Comparison of ENCODE assay signal across 8 mouse cellular contexts in the genomic region with DNA sequence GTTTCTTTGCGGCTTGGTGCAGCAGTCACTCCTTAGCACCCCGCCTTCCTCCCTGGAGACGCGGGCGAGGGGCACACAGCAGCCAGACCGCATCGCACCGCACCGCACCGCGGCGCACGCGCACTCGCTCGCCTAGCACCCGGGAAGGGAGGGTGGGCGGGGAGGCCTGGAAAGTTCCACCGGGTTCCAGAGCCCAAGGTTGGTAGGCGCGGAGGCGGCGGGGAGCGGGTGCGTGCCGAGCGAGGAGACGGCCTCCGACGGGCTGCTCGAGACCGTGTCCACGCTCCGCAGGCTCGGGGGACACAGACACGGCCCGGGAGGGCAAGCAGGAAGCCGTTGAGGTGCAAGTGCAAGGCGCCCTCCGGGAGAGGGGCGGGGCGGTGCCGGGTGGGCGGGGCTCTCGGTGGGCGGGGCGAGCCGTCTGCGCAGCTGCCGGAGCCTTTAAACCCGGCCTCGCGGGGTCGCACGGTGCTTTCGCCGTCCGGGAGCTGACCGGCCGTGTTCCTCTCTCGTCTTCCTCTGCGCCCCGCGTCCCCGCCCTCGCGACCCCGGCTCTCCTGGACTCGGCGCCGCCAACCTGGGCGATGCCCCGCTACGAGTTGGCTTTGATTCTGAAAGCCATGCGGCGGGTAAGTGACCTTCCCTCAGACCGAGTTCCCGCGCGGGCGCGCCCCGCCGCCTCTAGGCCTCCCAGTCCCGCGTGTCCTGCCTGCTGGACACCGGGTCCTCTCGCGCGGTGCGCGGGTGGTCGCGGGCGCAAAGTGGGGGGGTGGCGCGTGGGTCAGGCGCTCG. TPM values are rescaled to one million over a fixed set of nuclear protein-coding genes. Genes with fewer than 3 reads are reported as not detected.
DNase-seq lines count a peak whose midpoint lies in the region; ATAC-seq and TF ChIP-seq lines count a peak whose summit lies in the region.

Gene Mrps6, plus strand, starts transcription at position 419 of the 792 bp plus-strand sequence.
Gene Gm49711, plus strand, starts transcription at position 465 of the 792 bp plus-strand sequence.
Gene Slc5a3, plus strand, starts transcription at position 471 of the 792 bp plus-strand sequence.

- H3K4me1 ChIP-seq in embryonic facial prominence, embryonic 13.5 days: peaks cover 21% of the 10 kb centered on the region
- peaks cover 9% of the 10 kb centered on the region; the same call in 1 of the 2 replicates for H3K4me1 ChIP-seq in kidney, adult 2 months (ENCODE audit: control insufficient read depth, insufficient read depth, low read length)
- peaks cover 24% of the 10 kb centered on the region for H3K4me1 ChIP-seq in limb, embryonic 12.5 days (replicated peaks)
- peaks cover 21% of the 10 kb centered on the region for H3K4me1 ChIP-seq in midbrain, embryonic 14.5 days (ENCODE audit: control insufficient read depth, insufficient read depth, low read length)

- TF ChIP-seq CTCF in kidney, adult 2 months (conservative IDR thresholded peaks at IDR 0.05; ENCODE audit: insufficient read depth, insufficient read length, low read depth, low read length): 0 out of 2 replicates have a peak, but pooled peaks have one; percentile 1

- peak within 1 kb of the TSS; percentile 80 for H3K4me2 ChIP-seq in embryonic facial prominence, embryonic 13.5 days
- peak within 1 kb of the TSS; percentile 84 for H3K4me2 ChIP-seq in limb, embryonic 12.5 days
- H3K4me2 ChIP-seq in midbrain, embryonic 14.5 days (ENCODE audit: low read length): peak within 1 kb of the TSS; percentile 84

- under 1% methylated on average over 85 of the region's 99 CpGs for WGBS in embryonic facial prominence, embryonic 13.5 days
- 1% methylated on average over 99 of the region's 99 CpGs for WGBS in kidney, adult 2 months
- under 1% methylated on average over 91 of the region's 99 CpGs for WGBS in limb, embryonic 12.5 days
- WGBS in midbrain, embryonic 14.5 days: under 1% methylated on average over 95 of the region's 99 CpGs

- ATAC-seq in embryonic facial prominence, embryonic 13.5 days (ENCODE audit: insufficient number of reproducible peaks, insufficient read depth, low FRiP score, low TSS enrichment, low read depth): peak; percentile 87
- ATAC-seq in limb, embryonic 12.5 days (ENCODE audit: insufficient number of reproducible peaks, insufficient read depth, low FRiP score, low TSS enrichment, low read depth): peak; percentile 82
- peak; percentile 91 for ATAC-seq in midbrain, embryonic 14.5 days (ENCODE audit: low FRiP score, low TSS enrichment)

- H3K27me3 ChIP-seq in embryonic facial prominence, embryonic 13.5 days: no peaks in the 10 kb centered on the region
- H3K27me3 ChIP-seq in kidney, adult 2 months (replicated peaks; ENCODE audit: control insufficient read depth, insufficient read depth, low read length): no peaks in the 10 kb centered on the region
- no peaks in the 10 kb centered on the region for H3K27me3 ChIP-seq in limb, embryonic 12.5 days
- H3K27me3 ChIP-seq in midbrain, embryonic 14.5 days (ENCODE audit: control insufficient read depth, insufficient read depth, low read length): no peaks in the 10 kb centered on the region

- peak; percentile 90 for DNase-seq in 416B (ENCODE audit: low read depth)
- peak; percentile 78 to 84 for DNase-seq in adrenal gland, postnatal 4 days (ENCODE audit: low spot score in 2 of 2)
- DNase-seq in heart, adult 18-20 months: peak; percentile 89 to 91
- peak; percentile 93 for DNase-seq in kidney, adult 2 months
- DNase-seq in midbrain, embryonic 14.5 days: peak; percentile 94
- DNase-seq in spleen, adult 12 weeks (ENCODE audit: low spot score): peak; percentile 82

- H3K27ac ChIP-seq in embryonic facial prominence, embryonic 13.5 days: peak within 1 kb of the TSS; percentile 86
- H3K27ac ChIP-seq in kidney, adult 2 months (ENCODE audit: insufficient read depth, low read depth, low read length): peak within 1 kb of the TSS; percentile 98
- peak within 1 kb of the TSS; percentile 79 for H3K27ac ChIP-seq in limb, embryonic 12.5 days
- H3K27ac ChIP-seq in midbrain, embryonic 14.5 days (replicated peaks; ENCODE audit: low read depth, low read length): peak within 1 kb of the TSS; percentile 85

- peaks cover 23% of the 10 kb centered on the region for H3K36me3 ChIP-seq in embryonic facial prominence, embryonic 13.5 days
- peaks cover 1% of the 10 kb centered on the region; the same call in 1 of the 2 replicates for H3K36me3 ChIP-seq in kidney, adult 2 months (ENCODE audit: control insufficient read depth, insufficient read depth, low read length)
- H3K36me3 ChIP-seq in limb, embryonic 12.5 days: peaks cover 28% of the 10 kb centered on the region
- H3K36me3 ChIP-seq in midbrain, embryonic 14.5 days (ENCODE audit: control insufficient read depth, insufficient read depth, low read length): peaks cover 10% of the 10 kb centered on the region

- peak within 1 kb of the TSS; percentile 88 for H3K4me3 ChIP-seq in embryonic facial prominence, embryonic 13.5 days
- H3K4me3 ChIP-seq in kidney, adult 2 months (ENCODE audit: insufficient read depth, low read depth, low read length): peak within 1 kb of the TSS; percentile 97
- H3K4me3 ChIP-seq in limb, embryonic 12.5 days (replicated peaks): peak within 1 kb of the TSS; percentile 96
- peak within 1 kb of the TSS; percentile 88 for H3K4me3 ChIP-seq in midbrain, embryonic 14.5 days (replicated peaks; ENCODE audit: low read depth, low read length)

- peaks cover 10% of the 10 kb centered on the region; the same call in 1 of the 2 replicates for H3K9me3 ChIP-seq in embryonic facial prominence, embryonic 13.5 days
- peaks cover 17% of the 10 kb centered on the region for H3K9me3 ChIP-seq in limb, embryonic 12.5 days
- H3K9me3 ChIP-seq in midbrain, embryonic 14.5 days (ENCODE audit: control insufficient read depth, low read length): 0 out of 2 replicates have a peak, but pooled peaks cover 4% of the 10 kb centered on the region

- peak; percentile 92 for TF ChIP-seq POLR2A in kidney, adult 2 months (IDR thresholded peaks at IDR 0.05; ENCODE audit: low read depth, low read length)

- peak within 1 kb of the TSS; percentile 83 for H3K9ac ChIP-seq in embryonic facial prominence, embryonic 13.5 days
- peak within 1 kb of the TSS; percentile 89 for H3K9ac ChIP-seq in limb, embryonic 12.5 days (replicated peaks)
- peak within 1 kb of the TSS; percentile 78 for H3K9ac ChIP-seq in midbrain, embryonic 14.5 days (replicated peaks; ENCODE audit: low read length)

RNA-seq across cellular contexts. Expression of gene Mrps6, which starts in this region (rescaled TPM):
- 10 to 100 TPM; 64.2 to 66.1 TPM for total RNA-seq in adrenal gland, postnatal 4 days (2021)
- polyA plus RNA-seq in embryonic facial prominence, embryonic 13.5 days (2015; fragmentation: Nextera tagmentation; extraction: Ambion mirVana): 98.3 and 111 TPM in 2 replicates
- 10 to 100 TPM; 62.0 to 64.5 TPM for total RNA-seq in heart, adult 18-20 months (2021)
- polyA plus RNA-seq in kidney, adult 2 months (2012; rRNA removed): 99.2 and 129 TPM in 2 replicates
- 87.5 and 98.7 TPM in 2 replicates for polyA plus RNA-seq in limb, embryonic 12.5 days (2016; fragmentation: Nextera tagmentation; extraction: Ambion mirVana)
- polyA plus RNA-seq in midbrain, embryonic 14.5 days (2014; fragmentation: Nextera tagmentation; extraction: Ambion mirVana): 168 and 184 TPM in 2 replicates

RNA-seq across cellular contexts. Expression of gene Gm49711, which starts in this region (rescaled TPM):
- under 1 TPM in 1 of 2 experiments, not detected in 1; 0.37 TPM for total RNA-seq in adrenal gland, postnatal 4 days (2021)
- polyA plus RNA-seq in embryonic facial prominence, embryonic 13.5 days (2015; fragmentation: Nextera tagmentation; extraction: Ambion mirVana): 0.25 and 0.63 TPM in 2 replicates
- total RNA-seq in heart, adult 18-20 months (2021): not detected
- 0.16 TPM in 1 of 2 replicates, not detected in the other for polyA plus RNA-seq in kidney, adult 2 months (2012; rRNA removed)
- 0.28 TPM in 1 of 2 replicates, not detected in the other for polyA plus RNA-seq in limb, embryonic 12.5 days (2016; fragmentation: Nextera tagmentation; extraction: Ambion mirVana)
- polyA plus RNA-seq in midbrain, embryonic 14.5 days (2014; fragmentation: Nextera tagmentation; extraction: Ambion mirVana): 0.74 and 1.3 TPM in 2 replicates

RNA-seq across cellular contexts. Expression of gene Slc5a3, which starts in this region (rescaled TPM):
- 10 to 100 TPM; 15.7 to 20.8 TPM for total RNA-seq in adrenal gland, postnatal 4 days (2021)
- 7.8 and 8.9 TPM in 2 replicates for polyA plus RNA-seq in embryonic facial prominence, embryonic 13.5 days (2015; fragmentation: Nextera tagmentation; extraction: Ambion mirVana)
- total RNA-seq in heart, adult 18-20 months (2021): 10 to 100 TPM; 10.2 to 12.7 TPM
- polyA plus RNA-seq in kidney, adult 2 months (2012; rRNA removed): 17.1 and 17.6 TPM in 2 replicates
- polyA plus RNA-seq in limb, embryonic 12.5 days (2016; fragmentation: Nextera tagmentation; extraction: Ambion mirVana): 10.0 and 10.2 TPM in 2 replicates
- polyA plus RNA-seq in midbrain, embryonic 14.5 days (2014; fragmentation: Nextera tagmentation; extraction: Ambion mirVana): 22.2 and 30.6 TPM in 2 replicates

Comparison
In these comparisons a context has a peak if more than half of its experiments do, and no peak if none do; other contexts are left out.
1. Peak in every context shown above with its lines: DNase-seq, ATAC-seq, H3K4me3 ChIP-seq and H3K27ac ChIP-seq.